Mouse (Mus musculus): ENCODE measurements around the gene Ppp2r5d. TPM values are rescaled to one million over a fixed set of nuclear protein-coding genes. Genes with fewer than 3 reads are reported as not detected.

The Ppp2r5d gene
- polyA plus RNA-seq, 1 experiment from 2014 or later = 72.8 TPM

DNA sequence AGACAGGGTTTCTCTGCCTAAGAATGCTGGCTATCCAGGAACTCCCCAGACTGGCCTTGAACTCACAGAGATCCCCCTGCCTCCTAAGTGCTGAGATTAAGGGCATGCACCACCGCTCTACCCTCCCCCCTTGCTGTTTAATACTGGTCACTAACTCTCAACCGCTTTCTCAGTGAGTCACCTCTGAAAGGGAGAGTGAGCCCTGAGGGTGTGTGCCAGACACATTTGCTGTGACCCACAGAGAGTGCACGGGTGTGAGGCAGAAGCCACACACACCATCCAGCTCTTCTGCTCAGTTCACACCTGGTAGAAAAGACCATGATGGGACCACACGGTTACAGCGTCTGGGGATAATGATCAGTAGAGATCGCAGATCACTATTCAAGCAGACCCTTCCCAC, 6.4 kb downstream of the Ppp2r5d start:
- ATAC-seq (ENCODE audit: insufficient read depth, low FRiP score, low read depth) = no peak
- Histone ChIP-seq H3K27me3 (replicated peaks) (no peaks in the 10 kb centered on the region), H3K9me3 (no peaks in the 10 kb centered on the region), H3K4me1 (peaks cover 25% of the 10 kb centered on the region), H3K9ac (no peak overlapping the region), H3K36me3 (peaks cover 13% of the 10 kb centered on the region; the same call in 1 of the 2 replicates), H3K4me2 (no peak overlapping the region), H3K4me3 (replicated peaks) (no peak overlapping the region), H3K27ac (no peak overlapping the region)
- 87% methylated on average over 6 of the region's 6 CpGs for WGBS

DNA sequence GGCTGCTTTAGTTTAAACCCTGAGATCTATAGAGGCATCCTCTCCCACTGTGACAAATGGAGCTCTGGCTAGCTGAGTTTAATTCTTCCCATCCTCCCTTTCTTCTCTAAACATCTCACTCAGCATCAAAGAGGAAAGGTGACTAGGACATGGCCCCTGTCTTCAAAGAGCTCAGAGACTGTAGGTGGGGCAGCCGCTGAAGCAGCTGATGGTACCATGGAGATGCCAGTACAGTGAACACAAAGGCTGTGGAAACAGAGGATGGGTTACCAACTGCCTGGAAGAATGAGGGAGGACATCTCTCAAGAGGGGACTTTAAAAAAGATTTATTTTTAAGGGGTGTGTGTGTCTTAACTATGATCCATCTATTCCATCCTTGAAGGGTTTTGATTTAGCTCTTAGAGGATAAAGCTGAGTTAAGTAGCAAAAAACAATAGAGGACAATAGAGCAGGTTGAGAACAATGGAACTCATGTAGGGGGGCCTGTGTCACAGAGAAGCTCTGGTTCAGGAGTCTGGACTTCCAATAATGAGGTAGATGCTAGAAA, 10.3 kb downstream of the Ppp2r5d start:
- Histone ChIP-seq H3K9me3 (no peaks in the 10 kb centered on the region), H3K4me3 (replicated peaks) (no peak overlapping the region), H3K4me1 (no peaks in the 10 kb centered on the region), H3K9ac (no peak overlapping the region), H3K27me3 (replicated peaks) (no peaks in the 10 kb centered on the region), H3K27ac (no peak overlapping the region), H3K36me3 (peaks cover 12% of the 10 kb centered on the region; the same call in 1 of the 2 replicates), H3K4me2 (no peak overlapping the region)
- ATAC-seq (ENCODE audit: insufficient read depth, low FRiP score, low read depth) = no peak
- WGBS = 68% methylated on average over 1 of the region's 1 CpGs

DNA sequence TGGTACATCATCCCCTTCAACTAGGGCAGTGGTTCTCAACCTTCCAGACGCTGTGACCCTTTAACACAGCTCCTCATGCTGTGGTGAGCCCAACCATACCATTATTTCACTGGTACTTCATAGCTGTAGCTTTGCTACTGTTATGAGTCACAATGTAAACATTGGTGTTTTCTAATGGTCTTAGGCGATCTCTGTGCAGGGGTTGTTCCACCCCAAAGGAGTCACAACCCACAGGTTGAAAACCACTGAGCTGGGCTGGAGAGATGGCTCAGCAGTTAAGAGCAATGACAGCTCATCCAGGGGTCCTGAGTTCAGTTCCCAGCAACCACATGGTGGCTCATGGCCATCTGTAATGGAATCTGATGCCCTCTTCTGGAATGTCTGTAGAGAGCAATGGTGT, 13.5 kb downstream of the Ppp2r5d start:
- WGBS = 69% methylated on average over 2 of the region's 2 CpGs
- H3K9me3 ChIP-seq = no peaks in the 10 kb centered on the region
- no peak overlapping the region for H3K9ac ChIP-seq
- peaks cover 9% of the 10 kb centered on the region for H3K36me3 ChIP-seq
- no peaks in the 10 kb centered on the region for H3K27me3 ChIP-seq (replicated peaks)
- no peak; the same call in 1 of the 2 replicates for ATAC-seq (ENCODE audit: insufficient read depth, low FRiP score, low read depth)
- H3K4me3 ChIP-seq (replicated peaks) = no peak overlapping the region
- H3K4me1 ChIP-seq = no peaks in the 10 kb centered on the region
- no peak overlapping the region for H3K27ac ChIP-seq
- H3K4me2 ChIP-seq = no peak overlapping the region

DNA sequence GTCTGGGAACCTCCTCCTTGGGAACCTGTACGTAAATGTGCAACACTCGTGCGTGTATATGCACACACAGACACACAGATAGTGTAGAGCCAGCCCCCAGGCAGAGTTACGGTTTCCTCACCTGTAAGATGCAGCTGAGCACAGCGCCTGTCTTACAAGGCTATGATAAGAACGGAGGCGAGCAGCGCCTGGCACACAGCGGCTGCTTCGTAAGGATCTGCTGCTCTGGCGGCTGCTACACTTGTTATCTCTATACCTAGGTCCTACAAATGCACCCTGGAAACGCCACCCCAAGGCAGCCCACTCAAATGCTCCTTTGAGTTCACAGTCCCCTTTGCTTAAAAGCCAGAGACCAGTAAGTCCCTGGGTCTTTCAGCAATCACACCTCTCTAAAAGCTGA, 14.2 kb downstream of the Ppp2r5d start:
- 84% methylated on average over 12 of the region's 12 CpGs for WGBS
- no peak for ATAC-seq (ENCODE audit: insufficient read depth, low FRiP score, low read depth)
- H3K9ac ChIP-seq = no peak overlapping the region
- H3K4me1 ChIP-seq = no peaks in the 10 kb centered on the region
- H3K9me3 ChIP-seq = no peaks in the 10 kb centered on the region
- no peak overlapping the region for H3K4me3 ChIP-seq (replicated peaks)
- H3K27ac ChIP-seq = no peak overlapping the region
- no peaks in the 10 kb centered on the region for H3K27me3 ChIP-seq (replicated peaks)
- peaks cover 13% of the 10 kb centered on the region for H3K36me3 ChIP-seq
- H3K4me2 ChIP-seq = no peak overlapping the region

DNA sequence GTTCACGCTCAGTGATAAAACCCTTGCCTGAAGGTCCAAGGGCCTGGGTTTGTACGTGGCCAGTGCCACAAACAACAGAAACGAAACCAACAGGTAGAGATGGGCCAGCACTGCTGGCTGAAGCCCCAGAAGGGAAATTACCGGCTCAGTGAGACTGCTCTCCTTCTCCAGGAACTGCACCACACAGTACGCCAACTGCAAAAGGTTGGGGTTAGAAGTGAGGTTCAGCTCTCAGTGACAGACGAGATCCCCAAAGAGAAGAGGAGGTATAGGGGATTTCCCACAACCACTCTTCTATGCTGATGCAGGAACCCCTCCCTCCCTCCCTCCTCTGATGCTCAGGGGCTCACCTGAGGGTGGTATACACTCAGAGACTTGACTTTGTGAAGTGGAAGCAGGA, 19.0 kb downstream of the Ppp2r5d start:
- Histone ChIP-seq H3K9me3 (no peaks in the 10 kb centered on the region), H3K4me2 (no peak overlapping the region), H3K27ac (no peak overlapping the region), H3K36me3 (peaks cover 41% of the 10 kb centered on the region), H3K4me3 (replicated peaks) (no peak overlapping the region), H3K27me3 (replicated peaks) (no peaks in the 10 kb centered on the region), H3K4me1 (peaks cover 9% of the 10 kb centered on the region), H3K9ac (no peak overlapping the region)
- WGBS = 85% methylated on average over 6 of the region's 6 CpGs
- no peak for ATAC-seq (ENCODE audit: insufficient read depth, low FRiP score, low read depth)

DNA sequence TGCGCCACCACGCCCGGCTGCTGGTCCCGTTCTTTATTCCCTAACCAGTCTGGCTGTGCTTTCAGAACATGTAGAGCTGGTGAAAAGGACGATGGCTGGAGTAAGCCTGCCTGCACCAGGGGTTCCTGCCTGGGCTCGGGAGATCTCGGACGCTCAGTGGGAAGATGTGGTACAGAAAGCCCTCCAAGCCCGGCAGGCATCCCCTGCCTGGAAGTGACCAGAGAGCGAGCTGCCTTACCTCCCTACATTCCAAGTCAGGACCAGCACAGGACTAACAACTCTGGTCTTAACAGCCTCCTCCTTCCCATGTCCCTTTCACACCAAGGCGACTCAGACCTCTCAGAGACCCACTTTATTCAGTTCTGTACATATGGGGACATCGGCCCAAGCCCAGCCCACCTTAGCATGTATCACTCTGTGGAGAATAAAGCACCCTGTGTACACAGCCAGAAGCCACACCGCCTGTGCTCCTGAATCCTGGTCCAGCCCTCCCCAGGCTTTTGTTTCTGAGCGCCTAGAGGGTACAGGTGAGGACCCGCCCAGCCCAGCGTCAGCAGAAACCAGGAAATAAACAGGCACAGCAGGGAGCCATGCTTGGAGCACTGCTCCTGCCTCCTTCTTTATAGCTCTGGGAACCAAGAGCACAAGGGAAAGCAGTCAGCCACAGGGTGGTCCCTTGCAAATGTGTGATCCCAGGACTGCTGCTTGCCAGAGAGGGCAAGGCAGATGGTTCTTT, 22.1 kb downstream of the Ppp2r5d start:
- no peak overlapping the region for H3K9ac ChIP-seq
- 79% methylated on average over 16 of the region's 16 CpGs for WGBS
- ATAC-seq (ENCODE audit: insufficient read depth, low FRiP score, low read depth) = no peak
- H3K9me3 ChIP-seq = no peaks in the 10 kb centered on the region
- peaks cover 26% of the 10 kb centered on the region for H3K4me1 ChIP-seq
- no peak overlapping the region for H3K4me2 ChIP-seq
- H3K27ac ChIP-seq = peak overlapping the region; percentile 54; the same call in 1 of the 2 replicates
- H3K27me3 ChIP-seq (replicated peaks) = no peaks in the 10 kb centered on the region
- H3K36me3 ChIP-seq = peaks cover 44% of the 10 kb centered on the region
- no peak overlapping the region for H3K4me3 ChIP-seq (replicated peaks)

DNA sequence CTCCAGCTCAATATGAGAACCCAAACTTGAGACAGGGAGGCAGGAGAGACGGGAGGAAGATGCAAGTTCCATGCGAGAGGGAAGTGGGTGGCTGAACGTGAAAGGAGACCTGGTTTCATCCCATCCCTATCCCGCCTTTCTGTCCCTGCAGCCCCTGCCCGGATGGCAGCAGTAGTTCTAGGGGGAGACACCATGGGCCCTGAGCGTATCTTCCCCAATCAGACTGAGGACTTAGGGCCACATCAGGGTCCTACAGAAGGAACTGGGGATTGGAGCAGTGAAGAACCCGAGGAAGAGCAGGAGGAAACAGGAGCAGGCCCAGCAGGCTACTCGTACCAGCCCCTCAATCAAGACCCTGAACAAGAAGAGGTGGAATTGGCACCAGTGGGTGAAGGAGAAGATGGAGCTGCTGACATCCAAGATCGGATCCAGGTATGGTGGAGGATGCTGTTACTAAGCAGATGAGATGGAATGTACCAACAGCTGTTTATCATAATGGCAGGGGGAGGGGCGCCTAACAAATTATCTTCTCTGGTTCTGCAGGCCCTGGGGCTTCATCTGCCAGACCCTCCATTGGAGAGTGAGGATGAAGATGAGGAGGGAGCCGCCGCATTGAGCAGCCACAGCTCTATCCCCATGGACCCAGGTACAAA, 23.3 kb downstream of the Ppp2r5d start:
- Histone ChIP-seq H3K9me3 (no peaks in the 10 kb centered on the region), H3K4me3 (replicated peaks) (peak overlapping the region; percentile 97), H3K27me3 (replicated peaks) (no peaks in the 10 kb centered on the region), H3K4me2 (peak overlapping the region; percentile 81), H3K9ac (peak overlapping the region; percentile 33), H3K4me1 (peaks cover 26% of the 10 kb centered on the region), H3K27ac (peak overlapping the region; percentile 19), H3K36me3 (peaks cover 49% of the 10 kb centered on the region)
- ATAC-seq (ENCODE audit: insufficient read depth, low FRiP score, low read depth) = no peak
- 24% methylated on average over 12 of the region's 12 CpGs for whole genome bisulfite sequencing

DNA sequence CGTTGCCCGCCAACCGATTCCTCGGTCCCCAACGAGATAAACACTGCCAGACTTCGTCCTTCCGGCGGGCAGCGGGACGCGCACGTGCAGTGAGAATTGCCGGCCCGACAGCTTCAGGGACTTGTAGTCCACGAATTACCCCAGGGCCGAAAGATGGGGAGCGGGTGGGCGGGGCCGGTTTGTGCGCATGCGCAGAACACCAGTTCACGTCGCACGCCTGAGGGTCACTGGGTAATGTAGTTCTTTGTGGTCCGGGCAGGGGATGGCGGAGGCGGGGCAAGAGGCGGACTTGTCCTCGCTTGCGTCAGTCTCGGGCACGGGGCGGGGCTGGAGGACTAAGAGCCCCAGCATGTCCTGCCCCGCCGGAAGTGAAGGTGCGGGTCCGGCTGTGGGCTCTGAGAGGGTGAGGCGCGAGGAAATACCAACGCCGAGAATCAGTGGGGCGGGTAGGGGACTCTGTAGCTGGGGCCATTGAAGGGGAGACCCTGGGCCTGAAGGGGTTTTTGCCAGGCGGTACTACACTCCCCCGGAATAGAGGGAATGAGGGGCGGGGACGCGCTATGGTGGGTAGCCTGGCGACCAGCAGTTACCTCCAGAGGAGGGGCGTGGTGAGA, 24.0 kb downstream of the Ppp2r5d start, which contains the start of gene Klhdc3:
Gene Klhdc3 (minus strand): TSS at position 155 of the 614 bp plus-strand sequence.
- H3K9me3 ChIP-seq = no peaks in the 10 kb centered on the region
- peaks cover 49% of the 10 kb centered on the region for H3K36me3 ChIP-seq
- H3K4me3 ChIP-seq (replicated peaks) = peak within 1 kb of the TSS; percentile 97
- H3K27me3 ChIP-seq (replicated peaks) = no peaks in the 10 kb centered on the region
- WGBS = 0% methylated on average over 49 of the region's 49 CpGs
- peak within 1 kb of the TSS; percentile 61 for H3K9ac ChIP-seq
- peak; percentile 96 for ATAC-seq (ENCODE audit: insufficient read depth, low FRiP score, low read depth)
- H3K4me1 ChIP-seq = peaks cover 26% of the 10 kb centered on the region
- H3K27ac ChIP-seq = peak within 1 kb of the TSS; percentile 95
- H3K4me2 ChIP-seq = peak within 1 kb of the TSS; percentile 81

DNA sequence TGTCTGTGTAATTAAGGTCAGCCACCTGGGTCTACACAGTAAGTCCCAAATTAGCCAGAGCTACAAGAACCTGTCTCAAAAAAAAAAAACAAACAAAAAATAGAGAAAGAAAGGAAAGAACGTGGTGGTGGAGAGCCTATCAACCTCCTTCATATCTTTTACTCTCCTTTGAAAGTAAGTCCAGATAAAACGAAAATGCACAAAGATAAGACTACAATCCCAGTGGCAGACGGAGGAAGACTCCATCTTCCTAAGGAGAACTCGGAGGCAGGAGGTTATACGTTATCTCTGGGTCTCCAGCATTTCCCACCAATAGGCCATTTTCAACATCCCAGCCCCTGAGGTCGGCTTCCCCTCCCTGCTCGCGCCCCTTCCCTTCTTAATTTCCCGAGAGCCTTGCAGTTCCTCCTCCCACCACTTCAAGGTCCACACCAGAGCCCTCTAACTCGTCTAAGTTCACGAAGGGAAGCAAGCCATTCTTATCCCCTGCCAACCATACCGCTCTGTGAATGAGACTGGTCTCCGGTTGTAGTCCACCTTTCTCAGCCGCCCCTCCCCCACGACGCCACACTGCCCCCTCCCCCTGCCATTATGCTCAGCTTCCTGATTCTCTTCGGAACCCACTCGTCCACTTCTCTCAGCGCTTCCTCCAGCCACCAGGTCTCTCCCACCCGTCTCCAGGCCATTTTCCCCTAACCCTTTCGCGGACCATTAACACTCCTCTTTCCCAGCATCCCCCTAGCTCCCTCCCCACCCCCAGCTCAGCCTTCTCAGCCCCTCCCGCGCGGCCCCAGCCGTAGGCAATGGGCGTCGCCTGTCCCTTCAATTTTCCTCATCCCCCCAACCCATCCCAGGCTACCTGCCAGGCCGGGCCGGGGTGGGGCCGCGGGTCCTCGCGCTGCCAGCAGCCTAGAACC, 24.8 kb downstream of the Ppp2r5d start:
- H3K4me2 ChIP-seq = peak overlapping the region; percentile 61
- H3K27me3 ChIP-seq (replicated peaks) = no peaks in the 10 kb centered on the region
- H3K27ac ChIP-seq = peak overlapping the region; percentile 95
- peaks cover 26% of the 10 kb centered on the region for H3K4me1 ChIP-seq
- WGBS = under 1% methylated on average over 34 of the region's 34 CpGs
- H3K9me3 ChIP-seq = no peaks in the 10 kb centered on the region
- ATAC-seq (ENCODE audit: insufficient read depth, low FRiP score, low read depth) = no peak; the same call in 1 of the 2 replicates
- H3K4me3 ChIP-seq (replicated peaks) = peak overlapping the region; percentile 97
- peak overlapping the region; percentile 61 for H3K9ac ChIP-seq
- H3K36me3 ChIP-seq = peaks cover 48% of the 10 kb centered on the region

DNA sequence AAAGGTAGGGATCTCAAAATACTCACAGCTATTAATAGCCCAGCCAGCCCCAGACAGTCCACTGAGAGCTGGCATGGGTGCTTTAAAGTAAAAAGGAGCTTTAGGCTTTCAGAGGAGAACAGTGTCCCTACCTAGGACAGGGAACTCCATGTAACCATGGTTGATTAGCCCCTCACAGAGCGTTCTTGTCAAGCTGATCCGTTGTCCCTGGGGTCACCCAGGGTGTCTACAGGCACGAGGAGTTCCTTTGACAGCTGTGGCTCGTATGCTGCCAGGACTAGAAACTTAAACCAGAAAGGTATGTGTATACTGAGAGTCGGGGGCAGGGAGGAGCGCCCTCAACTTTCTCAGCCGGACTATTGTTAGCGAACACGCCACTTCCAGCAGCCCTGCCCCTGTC, 26.0 kb downstream of the Ppp2r5d start:
- H3K4me1 ChIP-seq = peaks cover 34% of the 10 kb centered on the region
- peak overlapping the region; percentile 97 for H3K4me3 ChIP-seq (replicated peaks)
- H3K36me3 ChIP-seq = peaks cover 40% of the 10 kb centered on the region
- 0 out of 2 replicates have a peak overlapping the region, but pooled peaks have one; percentile 95 for H3K27ac ChIP-seq
- WGBS = 26% methylated on average over 9 of the region's 9 CpGs
- no peaks in the 10 kb centered on the region for H3K9me3 ChIP-seq
- no peaks in the 10 kb centered on the region for H3K27me3 ChIP-seq (replicated peaks)
- peak overlapping the region; percentile 61 for H3K4me2 ChIP-seq
- H3K9ac ChIP-seq = no peak overlapping the region; the same call in 1 of the 2 replicates
- no peak for ATAC-seq (ENCODE audit: insufficient read depth, low FRiP score, low read depth)

DNA sequence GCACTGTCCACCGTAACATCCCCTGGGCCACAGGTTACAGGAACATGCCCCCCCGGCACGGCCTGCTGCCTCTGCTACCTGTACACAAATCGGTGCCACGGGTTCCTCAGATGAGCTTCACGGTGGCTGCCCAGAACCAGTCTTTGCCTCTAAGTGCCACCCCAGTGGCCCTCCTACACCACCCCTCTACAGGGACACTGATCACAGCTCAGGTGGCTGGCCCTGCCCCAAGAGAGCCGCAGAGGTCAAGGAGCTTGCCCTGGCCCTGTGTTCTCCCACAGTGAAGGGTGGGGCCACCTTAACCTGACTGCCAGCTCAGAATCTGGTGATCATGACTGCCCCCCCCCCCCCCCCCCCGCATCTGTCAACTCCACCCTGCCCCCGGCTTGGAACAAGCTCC, 26.5 kb downstream of the Ppp2r5d start, which contains the start of gene Mea1:
Gene Mea1 (plus strand): TSS at position 378 of the 400 bp plus-strand sequence.
- H3K27ac ChIP-seq = peak within 1 kb of the TSS; percentile 95; the same call in 1 of the 2 replicates
- 85% methylated on average over 8 of the region's 9 CpGs for WGBS

More for the DNA sequence above, 26.5 kb downstream of the Ppp2r5d start, which contains the start of gene Mea1:
- ATAC-seq (ENCODE audit: insufficient read depth, low FRiP score, low read depth) = no peak
- H3K4me3 ChIP-seq (replicated peaks) = peak within 1 kb of the TSS; percentile 97
- H3K27me3 ChIP-seq (replicated peaks) = no peaks in the 10 kb centered on the region
- peaks cover 35% of the 10 kb centered on the region for H3K36me3 ChIP-seq
- no peaks in the 10 kb centered on the region for H3K9me3 ChIP-seq
- peaks cover 34% of the 10 kb centered on the region for H3K4me1 ChIP-seq
- peak within 1 kb of the TSS; percentile 5 for H3K9ac ChIP-seq
- peak within 1 kb of the TSS; percentile 61 for H3K4me2 ChIP-seq
